Mouse (Mus musculus): ENCODE data around the gene Gm9507. TPM values are rescaled to one million over a fixed set of nuclear protein-coding genes. Genes with fewer than 3 reads are reported as not detected.
"Not testable (repeated sequence)": the region's sequence is repeated elsewhere in the genome, so short reads cannot be mapped to it uniquely, and the experiment has no call there.

Gene Gm9507
- total and polyA plus RNA-seq, 2 experiments, result not detected

DNA sequence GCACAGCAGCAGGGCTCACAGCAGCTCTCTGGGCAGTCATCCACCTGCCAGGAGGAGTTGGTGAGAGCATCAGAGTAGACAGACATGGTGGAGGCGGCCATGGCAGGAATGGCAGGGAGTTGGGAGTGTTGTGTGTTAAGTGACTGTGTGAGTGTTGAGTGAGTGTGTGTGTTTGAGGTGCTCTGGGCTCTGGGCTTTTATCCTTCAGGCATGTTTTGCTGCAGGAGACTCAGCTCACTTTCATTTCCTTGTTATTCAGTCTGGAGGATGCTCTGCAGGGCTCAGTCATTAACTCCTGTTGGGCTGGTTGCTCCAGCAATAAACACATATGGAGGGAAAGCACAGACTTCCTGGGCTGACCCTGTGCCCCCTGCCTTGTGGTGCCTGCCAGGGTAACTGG lies 29.2 kb downstream of the Gm9507 start, which contains the start of gene Gm3250:
Gene Gm3250 (minus strand): TSS at position 101 of the 400 bp plus-strand sequence.
- H3K9ac ChIP-seq (ENCODE audit: low read depth, low read length); H3K27me3 ChIP-seq (ENCODE audit: control insufficient read depth, insufficient read depth, low read length); H3K79me2 ChIP-seq (ENCODE audit: control insufficient read depth, insufficient read depth, low read length); H3K4me3 ChIP-seq (ENCODE audit: insufficient read depth, low read depth, low read length); H3K36me3 ChIP-seq (ENCODE audit: control insufficient read depth, insufficient read depth, low read length); H3K27ac ChIP-seq (replicated peaks; ENCODE audit: insufficient read depth, low read depth, low read length); H3K4me1 ChIP-seq (ENCODE audit: control insufficient read depth, insufficient read depth, low read length); DNase-seq (ENCODE audit: extremely low read depth, low read depth, low spot score): not testable (repeated sequence)
- WGBS, result 50% methylated on average over 1 of the region's 1 CpGs

DNA sequence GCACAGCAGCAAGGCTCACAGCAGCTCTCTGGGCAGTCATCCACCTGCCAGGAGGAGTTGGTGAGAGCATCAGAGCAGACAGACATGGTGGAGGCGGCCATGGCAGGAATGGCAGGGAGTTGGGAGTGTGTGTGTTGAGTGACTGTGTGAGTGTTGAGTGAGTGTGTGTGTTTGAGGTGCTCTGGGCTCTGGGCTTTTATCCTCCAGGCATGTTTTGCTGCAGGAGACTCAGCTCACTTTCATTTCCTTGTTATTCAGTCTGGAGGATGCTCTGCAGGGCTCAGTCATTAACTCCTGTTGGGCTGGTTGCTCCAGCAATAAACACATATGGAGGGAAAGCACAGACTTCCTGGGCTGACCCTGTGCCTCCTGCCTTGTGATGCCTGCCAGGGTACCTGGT lies 34.8 kb downstream of the Gm9507 start, which contains the start of gene Gm7138:
Gene Gm7138 (minus strand): TSS at position 101 of the 400 bp plus-strand sequence.
- not testable (repeated sequence) for H3K79me2 ChIP-seq (ENCODE audit: control insufficient read depth, insufficient read depth, low read length); H3K27ac ChIP-seq (replicated peaks; ENCODE audit: insufficient read depth, low read depth, low read length); H3K4me1 ChIP-seq (ENCODE audit: control insufficient read depth, insufficient read depth, low read length); H3K36me3 ChIP-seq (ENCODE audit: control insufficient read depth, insufficient read depth, low read length); H3K4me3 ChIP-seq (ENCODE audit: insufficient read depth, low read depth, low read length); H3K9ac ChIP-seq (ENCODE audit: low read depth, low read length); H3K27me3 ChIP-seq (ENCODE audit: control insufficient read depth, insufficient read depth, low read length); DNase-seq (ENCODE audit: extremely low read depth, low read depth, low spot score)
- WGBS, result 80% methylated on average over 1 of the region's 1 CpGs

DNA sequence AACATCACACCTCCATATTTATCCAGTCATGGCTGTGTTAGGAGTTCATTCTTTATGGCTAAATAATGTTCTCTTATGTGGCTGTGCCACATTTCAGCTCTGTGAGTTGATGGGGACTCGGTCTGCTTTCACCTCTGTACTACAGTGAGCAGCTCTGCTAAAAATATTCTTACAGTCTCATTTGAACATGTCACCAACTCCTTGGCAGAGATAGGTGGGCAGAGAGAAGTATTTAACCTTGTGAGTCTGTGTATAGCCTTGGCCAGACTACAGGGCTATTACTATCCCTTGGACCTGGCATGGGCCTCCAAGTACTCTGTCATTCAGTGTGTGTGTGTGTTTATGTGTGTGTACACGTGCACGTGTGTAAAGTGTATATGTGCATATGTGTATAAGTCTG lies 39.5 kb downstream of the Gm9507 start:
- H3K27me3 ChIP-seq (ENCODE audit: control insufficient read depth, insufficient read depth, low read length); H3K27ac ChIP-seq (replicated peaks; ENCODE audit: insufficient read depth, low read depth, low read length); H3K4me3 ChIP-seq (ENCODE audit: insufficient read depth, low read depth, low read length); DNase-seq (ENCODE audit: extremely low read depth, low read depth, low spot score); H3K79me2 ChIP-seq (ENCODE audit: control insufficient read depth, insufficient read depth, low read length); H3K9ac ChIP-seq (ENCODE audit: low read depth, low read length); H3K36me3 ChIP-seq (ENCODE audit: control insufficient read depth, insufficient read depth, low read length); H3K4me1 ChIP-seq (ENCODE audit: control insufficient read depth, insufficient read depth, low read length): not testable (repeated sequence)
- 62% methylated on average over 3 of the region's 3 CpGs for WGBS

DNA sequence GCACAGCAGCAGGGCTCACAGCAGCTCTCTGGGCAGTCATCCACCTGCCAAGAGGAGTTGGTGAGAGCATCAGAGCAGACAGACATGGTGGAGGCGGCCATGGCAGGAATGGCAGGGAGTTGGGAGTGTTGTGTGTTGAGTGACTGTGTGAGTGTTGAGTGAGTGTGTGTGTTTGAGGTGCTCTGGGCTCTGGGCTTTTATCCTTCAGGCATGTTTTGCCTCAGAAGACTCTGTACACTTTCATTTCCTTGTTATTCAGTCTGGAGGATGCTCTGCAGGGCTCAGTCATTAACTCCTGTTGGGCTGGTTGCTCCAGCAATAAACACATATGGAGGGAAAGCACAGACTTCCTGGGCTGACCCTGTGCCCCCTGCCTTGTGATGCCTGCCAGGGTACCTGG lies 40.4 kb downstream of the Gm9507 start, which contains the start of gene Gm3238:
Gene Gm3238 (minus strand): TSS at position 101 of the 400 bp plus-strand sequence.
- H3K36me3 ChIP-seq (ENCODE audit: control insufficient read depth, insufficient read depth, low read length); H3K79me2 ChIP-seq (ENCODE audit: control insufficient read depth, insufficient read depth, low read length); H3K27ac ChIP-seq (replicated peaks; ENCODE audit: insufficient read depth, low read depth, low read length); H3K9ac ChIP-seq (ENCODE audit: low read depth, low read length); H3K27me3 ChIP-seq (ENCODE audit: control insufficient read depth, insufficient read depth, low read length); DNase-seq (ENCODE audit: extremely low read depth, low read depth, low spot score); H3K4me1 ChIP-seq (ENCODE audit: control insufficient read depth, insufficient read depth, low read length); H3K4me3 ChIP-seq (ENCODE audit: insufficient read depth, low read depth, low read length): not testable (repeated sequence)
- 50% methylated on average over 1 of the region's 1 CpGs for WGBS

DNA sequence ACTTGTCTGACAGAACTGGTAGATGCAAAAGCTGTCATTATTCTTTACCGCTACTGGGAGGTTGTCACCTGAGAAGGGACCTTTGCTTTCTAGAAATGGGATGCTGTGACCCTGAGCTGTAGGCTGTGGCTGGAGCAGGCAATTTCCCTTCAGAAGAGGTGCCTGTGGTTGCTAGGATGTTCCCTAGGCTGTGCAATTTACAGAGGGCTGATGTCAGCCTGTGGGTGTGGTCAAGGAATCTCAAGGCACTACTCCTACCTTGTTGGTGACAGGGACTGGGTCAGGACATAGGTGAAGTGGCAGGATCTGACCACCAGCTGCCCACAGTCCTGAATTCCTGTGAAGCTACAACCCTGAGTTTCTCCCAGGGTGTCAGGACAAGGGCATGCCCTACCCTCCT lies 41.9 kb downstream of the Gm9507 start:
- H3K9ac ChIP-seq (ENCODE audit: low read depth, low read length), result no peak overlapping the region

More for the DNA sequence above, 41.9 kb downstream of the Gm9507 start:
- no peaks in the 10 kb centered on the region for H3K36me3 ChIP-seq (ENCODE audit: control insufficient read depth, insufficient read depth, low read length)
- DNase-seq (ENCODE audit: extremely low read depth, low read depth, low spot score), result no peak
- 73% methylated on average over 1 of the region's 1 CpGs for WGBS
- H3K4me3 ChIP-seq (ENCODE audit: insufficient read depth, low read depth, low read length), result no peak overlapping the region
- no peak overlapping the region for H3K27ac ChIP-seq (replicated peaks; ENCODE audit: insufficient read depth, low read depth, low read length)
- no peak for TF ChIP-seq POLR2A (IDR thresholded peaks at IDR 0.05; ENCODE audit: extremely low read depth, insufficient read depth, low read length)
- no peak for TF ChIP-seq CTCF (IDR thresholded peaks at IDR 0.05; ENCODE audit: low read depth, low read length)
- H3K27me3 ChIP-seq (ENCODE audit: control insufficient read depth, insufficient read depth, low read length), result 0 out of 2 replicates have a peak, but pooled peaks cover 3% of the 10 kb centered on the region
- H3K4me1 ChIP-seq (ENCODE audit: control insufficient read depth, insufficient read depth, low read length), result no peaks in the 10 kb centered on the region
- H3K79me2 ChIP-seq (ENCODE audit: control insufficient read depth, insufficient read depth, low read length), result no peaks in the 10 kb centered on the region

Other genes starting within 250 kb of the Gm9507 start
Only the 30 nearest of the 33 such genes appear.
- gene Sumo3, start 205.7 kb downstream of the Gm9507 start, total RNA-seq (2014; rRNA removed), result 59.6 and 108 TPM in 2 replicates
- gene Sumo3, start 205.7 kb downstream of the Gm9507 start, polyA plus RNA-seq (2012; rRNA removed), result 170 and 226 TPM in 2 replicates
- gene Gm49325, start 205.6 kb downstream of the Gm9507 start, total RNA-seq (2014; rRNA removed), result 0.47 TPM in 1 of 2 replicates, not detected in the other
- gene Gm49325, start 205.6 kb downstream of the Gm9507 start, polyA plus RNA-seq (2012; rRNA removed), result not detected in 2 replicates
- gene Ube2g2, start 189.6 kb downstream of the Gm9507 start, total RNA-seq (2014; rRNA removed), result 21.6 and 22.3 TPM in 2 replicates
- gene Ube2g2, start 189.6 kb downstream of the Gm9507 start, polyA plus RNA-seq (2012; rRNA removed), result 30.4 and 34.2 TPM in 2 replicates
- gene Tspear, start 125.3 kb downstream of the Gm9507 start, total RNA-seq (2014; rRNA removed), result 0.07 and 0.09 TPM in 2 replicates
- 0.12 and 0.50 TPM in 2 replicates for gene Tspear, start 125.3 kb downstream of the Gm9507 start, polyA plus RNA-seq (2012; rRNA removed)
- not detected in 2 replicates for gene Gm19402, start 121.1 kb downstream of the Gm9507 start, total RNA-seq (2014; rRNA removed)
- gene Gm19402, start 121.1 kb downstream of the Gm9507 start, polyA plus RNA-seq (2012; rRNA removed), result not detected in 2 replicates
- gene Gm9508, start 114.6 kb downstream of the Gm9507 start, total RNA-seq (2014; rRNA removed), result not detected in 2 replicates
- not detected in 2 replicates for gene Gm9508, start 114.6 kb downstream of the Gm9507 start, polyA plus RNA-seq (2012; rRNA removed)
- not detected in 2 replicates for gene Gm10272, start 105.2 kb downstream of the Gm9507 start, total RNA-seq (2014; rRNA removed)
- not detected in 2 replicates for gene Gm10272, start 105.2 kb downstream of the Gm9507 start, polyA plus RNA-seq (2012; rRNA removed)
- gene Gm10024, start 100.4 kb downstream of the Gm9507 start, total RNA-seq (2014; rRNA removed), result not detected in 2 replicates
- gene Gm10024, start 100.4 kb downstream of the Gm9507 start, polyA plus RNA-seq (2012; rRNA removed), result not detected in 2 replicates
- gene Gm10142, start 96.0 kb downstream of the Gm9507 start, total RNA-seq (2014; rRNA removed), result not detected in 2 replicates
- not detected in 2 replicates for gene Gm10142, start 96.0 kb downstream of the Gm9507 start, polyA plus RNA-seq (2012; rRNA removed)
- not detected in 2 replicates for gene Krtap12-1, start 91.2 kb downstream of the Gm9507 start, total RNA-seq (2014; rRNA removed)
- not detected in 2 replicates for gene Krtap12-1, start 91.2 kb downstream of the Gm9507 start, polyA plus RNA-seq (2012; rRNA removed)
- gene Gm10100, start 85.4 kb downstream of the Gm9507 start, total RNA-seq (2014; rRNA removed), result not detected in 2 replicates
- not detected in 2 replicates for gene Gm10100, start 85.4 kb downstream of the Gm9507 start, polyA plus RNA-seq (2012; rRNA removed)
- gene Gm18596, start 69.2 kb downstream of the Gm9507 start, total RNA-seq (2014; rRNA removed), result not detected in 2 replicates
- gene Gm18596, start 69.2 kb downstream of the Gm9507 start, polyA plus RNA-seq (2012; rRNA removed), result not detected in 2 replicates
- gene Gm9736, start 60.5 kb downstream of the Gm9507 start, total RNA-seq (2014; rRNA removed), result not detected in 2 replicates
- gene Gm9736, start 60.5 kb downstream of the Gm9507 start, polyA plus RNA-seq (2012; rRNA removed), result not detected in 2 replicates
- gene Gm3233, start 52.2 kb downstream of the Gm9507 start, total RNA-seq (2014; rRNA removed), result not detected in 2 replicates
- gene Gm3233, start 52.2 kb downstream of the Gm9507 start, polyA plus RNA-seq (2012; rRNA removed), result not detected in 2 replicates
- not detected in 2 replicates for gene Gm3238, start 40.5 kb downstream of the Gm9507 start, total RNA-seq (2014; rRNA removed)
- not detected in 2 replicates for gene Gm3238, start 40.5 kb downstream of the Gm9507 start, polyA plus RNA-seq (2012; rRNA removed)
- gene Gm7138, start 34.9 kb downstream of the Gm9507 start, total RNA-seq (2014; rRNA removed), result not detected in 2 replicates
- gene Gm7138, start 34.9 kb downstream of the Gm9507 start, polyA plus RNA-seq (2012; rRNA removed), result not detected in 2 replicates
- not detected in 2 replicates for gene Gm3250, start 29.3 kb downstream of the Gm9507 start, total RNA-seq (2014; rRNA removed)
- gene Gm3250, start 29.3 kb downstream of the Gm9507 start, polyA plus RNA-seq (2012; rRNA removed), result not detected in 2 replicates
- not detected in 2 replicates for gene Gm7137, start 23.6 kb downstream of the Gm9507 start, total RNA-seq (2014; rRNA removed)
- not detected in 2 replicates for gene Gm7137, start 23.6 kb downstream of the Gm9507 start, polyA plus RNA-seq (2012; rRNA removed)
- gene Gm9639, start 16.8 kb downstream of the Gm9507 start, total RNA-seq (2014; rRNA removed), result not detected in 2 replicates
- gene Gm9639, start 16.8 kb downstream of the Gm9507 start, polyA plus RNA-seq (2012; rRNA removed), result not detected in 2 replicates
- not detected in 2 replicates for gene Gm19668, start 12.7 kb downstream of the Gm9507 start, total RNA-seq (2014; rRNA removed)
- gene Gm19668, start 12.7 kb downstream of the Gm9507 start, polyA plus RNA-seq (2012; rRNA removed), result not detected in 2 replicates
- gene Gm2696, start 2.8 kb upstream of the Gm9507 start, total RNA-seq (2014; rRNA removed), result not detected in 2 replicates
- gene Gm2696, start 2.8 kb upstream of the Gm9507 start, polyA plus RNA-seq (2012; rRNA removed), result not detected in 2 replicates
- gene Krtap10-4, start 15.3 kb upstream of the Gm9507 start, total RNA-seq (2014; rRNA removed), result not detected in 2 replicates
- not detected in 2 replicates for gene Krtap10-4, start 15.3 kb upstream of the Gm9507 start, polyA plus RNA-seq (2012; rRNA removed)
- not detected in 2 replicates for gene Krtap10-10, start 24.1 kb upstream of the Gm9507 start, total RNA-seq (2014; rRNA removed)
- gene Krtap10-10, start 24.1 kb upstream of the Gm9507 start, polyA plus RNA-seq (2012; rRNA removed), result not detected in 2 replicates
- not detected in 2 replicates for gene Gm36176, start 35.0 kb upstream of the Gm9507 start, total RNA-seq (2014; rRNA removed)
- not detected in 2 replicates for gene Gm36176, start 35.0 kb upstream of the Gm9507 start, polyA plus RNA-seq (2012; rRNA removed)
- gene Gm10318, start 41.0 kb upstream of the Gm9507 start, total RNA-seq (2014; rRNA removed), result not detected in 2 replicates
- not detected in 2 replicates for gene Gm10318, start 41.0 kb upstream of the Gm9507 start, polyA plus RNA-seq (2012; rRNA removed)
- not detected in 2 replicates for gene Gm3285, start 50.1 kb upstream of the Gm9507 start, total RNA-seq (2014; rRNA removed)
- not detected in 2 replicates for gene Gm3285, start 50.1 kb upstream of the Gm9507 start, polyA plus RNA-seq (2012; rRNA removed)
- gene Lrrc3, start 90.7 kb upstream of the Gm9507 start, total RNA-seq (2014; rRNA removed), result 20.9 and 26.7 TPM in 2 replicates
- 57.0 and 64.1 TPM in 2 replicates for gene Lrrc3, start 90.7 kb upstream of the Gm9507 start, polyA plus RNA-seq (2012; rRNA removed)
- 3.1 and 4.1 TPM in 2 replicates for gene Trpm2, start 158.7 kb upstream of the Gm9507 start, total RNA-seq (2014; rRNA removed)
- gene Trpm2, start 158.7 kb upstream of the Gm9507 start, polyA plus RNA-seq (2012; rRNA removed), result 2.1 and 3.3 TPM in 2 replicates
- 5.9 and 8.0 TPM in 2 replicates for gene 1810043G02Rik, start 166.7 kb upstream of the Gm9507 start, total RNA-seq (2014; rRNA removed)
- 13.2 and 13.7 TPM in 2 replicates for gene 1810043G02Rik, start 166.7 kb upstream of the Gm9507 start, polyA plus RNA-seq (2012; rRNA removed)
- 17.5 and 21.1 TPM in 2 replicates for gene Pfkl, start 198.2 kb upstream of the Gm9507 start, total RNA-seq (2014; rRNA removed)
- 38.6 and 46.0 TPM in 2 replicates for gene Pfkl, start 198.2 kb upstream of the Gm9507 start, polyA plus RNA-seq (2012; rRNA removed)

All from liver, adult 2 months (tissue).